Mouse (Mus musculus) limb, embryonic 11.5 days (tissue): ENCODE data around the gene Fgfr2. TPM values are rescaled to one million over a fixed set of nuclear protein-coding genes. Genes with fewer than 3 reads are reported as not detected.

ENCODE experiments used
- ATAC-seq: fragments of 200-750 bp; cut with Nextera tagmentation; 2 replicates; pipeline ENCODE4 v1.8.0; 2017; ENCODE audit warnings: low read depth; ENCODE audit not compliant: insufficient number of reproducible peaks, low FRiP score, low TSS enrichment
- DNase-seq: peaks from one replicate; pipeline ENCODE4 v3.0.0-alpha.2; 2015; ENCODE audit warnings: low spot score
- H3K27ac ChIP-seq: fragments of 300-500 bp; sonication (generic); replicated peaks from 2 replicates; pipeline ENCODE4 v1.5.1; 2014; ENCODE audit warnings: low read depth, mild to moderate bottlenecking, low read length
- H3K27me3 ChIP-seq: fragments of 300-500 bp; sonication (generic); 2 replicates; pipeline ENCODE4 v1.6.1; 2014; ENCODE audit warnings: mild to moderate bottlenecking, low read length, mixed read lengths; ENCODE audit not compliant: control insufficient read depth, insufficient read depth
- H3K36me3 ChIP-seq: fragments of 300-500 bp; sonication (generic); 2 replicates; pipeline ENCODE4 v1.6.1; 2014; ENCODE audit warnings: mild to moderate bottlenecking, low read length, moderate library complexity, mixed read lengths; ENCODE audit not compliant: control insufficient read depth, insufficient read depth
- H3K4me1 ChIP-seq: fragments of 300-500 bp; sonication (generic); 2 replicates; pipeline ENCODE4 v1.6.1; 2014; ENCODE audit warnings: low read length, mixed read lengths; ENCODE audit not compliant: control insufficient read depth, insufficient read depth
- H3K4me2 ChIP-seq: fragments of 300-500 bp; sonication (generic); 2 replicates; pipeline ENCODE4 v1.6.1; 2014; ENCODE audit warnings: low read depth, mild to moderate bottlenecking, moderate library complexity; ENCODE audit not compliant: severe bottlenecking
- H3K4me3 ChIP-seq: fragments of 300-500 bp; sonication (generic); 2 replicates; pipeline ENCODE4 v1.5.1; 2014; ENCODE audit warnings: low read depth, low read length
- H3K9ac ChIP-seq: fragments of 300-500 bp; sonication (generic); 2 replicates; pipeline ENCODE4 v1.6.1; 2014; ENCODE audit warnings: mild to moderate bottlenecking, low read length
- H3K9me3 ChIP-seq: fragments of 300-500 bp; sonication (generic); 2 replicates; pipeline ENCODE4 v1.6.1; 2016; ENCODE audit warnings: low read length; ENCODE audit not compliant: control insufficient read depth
- WGBS: fragments of 180-500 bp; shearing (Covaris S2); extraction: QIAGEN DNeasy Blood & Tissue Kit; methylation state at CpG from one replicate; pipeline ENCODE4 v1.1.7; 2014; 5-methylcytosine and 5-hydroxymethylcytosine counted together
- polyA plus RNA-seq: library from polyadenylated mRNA; unstranded; fragments of >200 nt; fragmentation: Nextera tagmentation; extraction: Ambion mirVana; gene quantifications from 2 replicates; pipeline ENCODE4 v1.2.1, GENCODE M21; 2014

Gene Fgfr2
- polyA plus RNA-seq, 1 experiment from 2014 or later, result 60.1 TPM

- Histone ChIP-seq H3K9me3 (no peaks in the 10 kb centered on the region), H3K4me1 (no peaks in the 10 kb centered on the region), H3K4me3 (no peak overlapping the region), H3K4me2 (no peak overlapping the region), H3K27me3 (no peaks in the 10 kb centered on the region), H3K9ac (no peak overlapping the region), H3K27ac (peak overlapping the region; percentile 68), H3K36me3 (peaks cover 7% of the 10 kb centered on the region; the same call in 1 of the 2 replicates)
- WGBS, result 74% methylated on average over 7 of the region's 7 CpGs
- DNase-seq (no peak), ATAC-seq (no peak)
Observed at GRCm38 (mm10) chr7:132887019-132887804, 235.9 kb downstream of the Fgfr2 start.

- H3K27ac ChIP-seq, result no peak overlapping the region
- no peaks in the 10 kb centered on the region for H3K27me3 ChIP-seq
- no peak overlapping the region for H3K9ac ChIP-seq
- DNase-seq, result no peak
- no peak overlapping the region for H3K4me2 ChIP-seq
- no peaks in the 10 kb centered on the region for H3K9me3 ChIP-seq
- H3K4me3 ChIP-seq, result no peak overlapping the region
- ATAC-seq, result no peak
- no peaks in the 10 kb centered on the region for H3K4me1 ChIP-seq
- peaks cover 18% of the 10 kb centered on the region for H3K36me3 ChIP-seq
- WGBS, result 94% methylated on average over 7 of the region's 7 CpGs
Observed at GRCm38 (mm10) chr7:132884031-132884430, 239.1 kb downstream of the Fgfr2 start.

- no peaks in the 10 kb centered on the region for H3K4me1 ChIP-seq
- H3K27ac ChIP-seq, result no peak overlapping the region
- ATAC-seq, result no peak
- no peaks in the 10 kb centered on the region for H3K9me3 ChIP-seq
- no peaks in the 10 kb centered on the region for H3K27me3 ChIP-seq
- no peak overlapping the region for H3K4me2 ChIP-seq
- no peak for DNase-seq
- H3K36me3 ChIP-seq, result peaks cover 20% of the 10 kb centered on the region
- H3K4me3 ChIP-seq, result no peak overlapping the region
- WGBS, result 76% methylated on average over 2 of the region's 2 CpGs
- no peak overlapping the region for H3K9ac ChIP-seq
Observed at GRCm38 (mm10) chr7:132882343-132882742, 240.8 kb downstream of the Fgfr2 start.

- WGBS, result 89% methylated on average over 1 of the region's 1 CpGs
- no peak overlapping the region for H3K4me2 ChIP-seq
- DNase-seq, result no peak
- no peak overlapping the region for H3K9ac ChIP-seq
- no peak overlapping the region for H3K27ac ChIP-seq
- H3K9me3 ChIP-seq, result no peaks in the 10 kb centered on the region
- peaks cover 29% of the 10 kb centered on the region for H3K36me3 ChIP-seq
- no peaks in the 10 kb centered on the region for H3K4me1 ChIP-seq
- H3K27me3 ChIP-seq, result no peaks in the 10 kb centered on the region
- H3K4me3 ChIP-seq, result no peak overlapping the region
- ATAC-seq, result no peak
Observed at GRCm38 (mm10) chr7:132880276-132880675, 242.9 kb downstream of the Fgfr2 start.

GRCm38 (mm10) chr7:132875391-132876086 is 247.6 kb downstream of the Fgfr2 start:
- H3K4me1 ChIP-seq, result no peaks in the 10 kb centered on the region
- no peak overlapping the region for H3K4me3 ChIP-seq
- no peaks in the 10 kb centered on the region for H3K9me3 ChIP-seq
- no peak overlapping the region for H3K27ac ChIP-seq
- DNase-seq, result no peak
- H3K27me3 ChIP-seq, result no peaks in the 10 kb centered on the region
- ATAC-seq, result no peak
- peaks cover 16% of the 10 kb centered on the region for H3K36me3 ChIP-seq
- H3K4me2 ChIP-seq, result no peak overlapping the region
- 91% methylated on average over 2 of the region's 2 CpGs for WGBS
- no peak overlapping the region for H3K9ac ChIP-seq

GRCm38 (mm10) chr7:132873043-132873442 is 250.1 kb downstream of the Fgfr2 start:
- no peaks in the 10 kb centered on the region for H3K4me1 ChIP-seq
- no peak overlapping the region for H3K4me2 ChIP-seq
- no peaks in the 10 kb centered on the region for H3K27me3 ChIP-seq
- 96% methylated on average over 2 of the region's 2 CpGs for WGBS
- H3K9ac ChIP-seq, result no peak overlapping the region
- H3K27ac ChIP-seq, result no peak overlapping the region
- no peak for ATAC-seq
- H3K4me3 ChIP-seq, result no peak overlapping the region
- H3K36me3 ChIP-seq, result peaks cover 18% of the 10 kb centered on the region
- no peak for DNase-seq
- H3K9me3 ChIP-seq, result no peaks in the 10 kb centered on the region

- no peak overlapping the region for H3K9ac ChIP-seq
- peaks cover 8% of the 10 kb centered on the region for H3K36me3 ChIP-seq
- no peaks in the 10 kb centered on the region for H3K27me3 ChIP-seq
- H3K9me3 ChIP-seq, result no peaks in the 10 kb centered on the region
- 96% methylated on average over 9 of the region's 9 CpGs for WGBS
- ATAC-seq (no peak), DNase-seq (no peak)
- H3K4me2 ChIP-seq, result no peak overlapping the region
- no peak overlapping the region for H3K27ac ChIP-seq
- H3K4me3 ChIP-seq, result no peak overlapping the region
- no peaks in the 10 kb centered on the region for H3K4me1 ChIP-seq
Observed at GRCm38 (mm10) chr7:132866316-132866715, 256.8 kb downstream of the Fgfr2 start.

GRCm38 (mm10) chr7:132859042-132859958 is 263.9 kb downstream of the Fgfr2 start, which contains the start of gene Abraxas2:
TSS of gene Abraxas2 (plus strand) at chr7:132859225.
- peak; percentile 81 for ATAC-seq
- DNase-seq, result peak; percentile 94
- Histone ChIP-seq H3K9me3 (no peaks in the 10 kb centered on the region), H3K4me3 (peak within 1 kb of the TSS; percentile 97), H3K4me2 (peak within 1 kb of the TSS; percentile 67), H3K9ac (peak within 1 kb of the TSS; percentile 89), H3K27me3 (no peaks in the 10 kb centered on the region), H3K36me3 (no peaks in the 10 kb centered on the region), H3K4me1 (no peaks in the 10 kb centered on the region), H3K27ac (peak within 1 kb of the TSS; percentile 77; the same call in 1 of the 2 replicates)
- under 1% methylated on average over 53 of the region's 53 CpGs for WGBS
